Mouse (Mus musculus) lung, postnatal 0 days (tissue): ENCODE measurements around the gene Ush1c.

Source experiments
- CTCF ChIP-seq: IDR thresholded peaks from 2 replicates; pipeline ENCODE4 v1.5.1; 2016; ENCODE audit warnings: antibody characterized with exemption, mild to moderate bottlenecking
- EP300 ChIP-seq: IDR thresholded peaks from 2 replicates; pipeline ENCODE4 v1.6.1; 2016; ENCODE audit warnings: antibody characterized with exemption, mild to moderate bottlenecking, control low read depth

DNA sequence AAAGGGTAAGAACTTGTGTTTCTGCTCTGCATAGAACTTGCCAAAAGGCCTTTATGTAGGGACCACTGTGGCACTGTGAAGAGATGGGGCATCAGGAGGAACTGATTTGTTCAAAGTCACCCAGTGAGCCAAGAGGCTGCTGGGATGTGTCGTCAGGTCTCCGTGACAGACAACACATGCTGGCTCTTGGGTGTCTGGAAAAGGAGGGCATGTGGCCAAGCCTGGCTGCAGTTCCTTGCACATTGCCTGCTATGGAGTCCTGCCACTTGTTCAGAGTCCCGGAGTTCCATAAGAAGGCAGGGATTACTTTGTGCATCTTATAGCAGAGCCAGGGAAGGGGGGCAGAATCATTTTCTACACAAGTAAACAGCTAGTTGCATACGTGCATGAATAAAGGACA, 11.4 kb downstream of the Ush1c start:
- TF ChIP-seq CTCF, result no peak
- TF ChIP-seq EP300, result no peak
